Mouse (Mus musculus) CH12F3 (cell line): ENCODE measurements around the gene Ptpn4.

ENCODE experiments used
- in situ Hi-C: fragments of 300-500 bp; cut with MboI; formaldehyde crosslinking; loops from 2 replicates; pipeline ENCODE4 v1.14.3; 2020; ENCODE audit warnings: low sequenced_read_pairs

The Ptpn4 gene

GRCm38 (mm10) chr1:119837035-119837751, at the start of gene Ptpn4:
TSS of gene Ptpn4 (minus strand) at chr1:119837613.
- in situ Hi-C loops = no loop called here

- in situ Hi-C loops = no loop called here
Observed at GRCm38 (mm10) chr1:119886320-119886719, 48.9 kb upstream of the Ptpn4 start.

- in situ Hi-C loops = no loop called here
Observed at GRCm38 (mm10) chr1:119884272-119884671, 46.9 kb upstream of the Ptpn4 start.

- in situ Hi-C loops = no loop called here
Observed at GRCm38 (mm10) chr1:119878909-119879308, 41.5 kb upstream of the Ptpn4 start.

- in situ Hi-C loops = no loop called here
Observed at GRCm38 (mm10) chr1:119877469-119877868, 40.1 kb upstream of the Ptpn4 start.

GRCm38 (mm10) chr1:119868395-119869161, 31.2 kb upstream of the Ptpn4 start:
- in situ Hi-C loops = no loop called here

GRCm38 (mm10) chr1:119867300-119867699, 29.9 kb upstream of the Ptpn4 start:
- in situ Hi-C loops = no loop called here

- in situ Hi-C loops = no loop called here
Observed at GRCm38 (mm10) chr1:119865311-119865710, 27.9 kb upstream of the Ptpn4 start.

- in situ Hi-C loops = no loop called here
Observed at GRCm38 (mm10) chr1:119863507-119864296, 26.3 kb upstream of the Ptpn4 start.

GRCm38 (mm10) chr1:119859566-119859965, 22.2 kb upstream of the Ptpn4 start:
- in situ Hi-C loops = no loop called here

- in situ Hi-C loops = no loop called here
Observed at GRCm38 (mm10) chr1:119852980-119853379, 15.6 kb upstream of the Ptpn4 start.

GRCm38 (mm10) chr1:119852339-119852738, 14.9 kb upstream of the Ptpn4 start:
- in situ Hi-C loops = no loop called here

GRCm38 (mm10) chr1:119849146-119849935, 11.9 kb upstream of the Ptpn4 start:
- in situ Hi-C loops = no loop called here

- in situ Hi-C loops = no loop called here
Observed at GRCm38 (mm10) chr1:119845321-119845720, 7.9 kb upstream of the Ptpn4 start.

- in situ Hi-C loops = no loop called here
Observed at GRCm38 (mm10) chr1:119843121-119843520, 5.7 kb upstream of the Ptpn4 start.

- in situ Hi-C loops = no loop called here
Observed at GRCm38 (mm10) chr1:119838241-119838640, 828 bp upstream of the Ptpn4 start.

- in situ Hi-C loops = no loop called here
Observed at GRCm38 (mm10) chr1:119836479-119837015, 866 bp downstream of the Ptpn4 start.

- in situ Hi-C loops = no loop called here
Observed at GRCm38 (mm10) chr1:119835726-119836478, 1.5 kb downstream of the Ptpn4 start.

GRCm38 (mm10) chr1:119828160-119828559, 9.3 kb downstream of the Ptpn4 start:
- in situ Hi-C loops = no loop called here

- in situ Hi-C loops = no loop called here
Observed at GRCm38 (mm10) chr1:119818704-119819103, 18.7 kb downstream of the Ptpn4 start.
